Mouse (Mus musculus) E14TG2a.4 (cell line): Measurements from ENCODE around the gene Wdr46.

Experiments
- H3K27me3 ChIP-seq: 2 replicates; pipeline ENCODE4 v1.6.1; 2014; ENCODE audit warnings: low read length, control low read depth; ENCODE audit not compliant: insufficient read depth
- H3K36me3 ChIP-seq: 2 replicates; pipeline ENCODE4 v1.6.1; 2014; ENCODE audit warnings: low read length, control low read depth; ENCODE audit not compliant: insufficient read depth
- H3K4me1 ChIP-seq: replicated peaks from 2 replicates; pipeline ENCODE4 v1.6.1; 2014; ENCODE audit warnings: low read depth, low read length, control low read depth
- H3K4me3 ChIP-seq: replicated peaks from 2 replicates; pipeline ENCODE4 v1.5.1; 2014; ENCODE audit warnings: mild to moderate bottlenecking, low read length
- H3K9me3 ChIP-seq: 2 replicates; pipeline ENCODE4 v1.6.1; 2014; ENCODE audit warnings: low read length, control low read depth
- CTCF ChIP-seq: conservative IDR thresholded peaks from 2 replicates; pipeline ENCODE4 v1.5.1; 2014; ENCODE audit warnings: low read length
- NANOG ChIP-seq: IDR thresholded peaks from 2 replicates; pipeline ENCODE4 v1.6.1; 2014; ENCODE audit warnings: borderline replicate concordance, low read length, mixed read lengths
- POU5F1 ChIP-seq: IDR thresholded peaks from 2 replicates; pipeline ENCODE4 v1.6.1; 2014; ENCODE audit warnings: low read length, borderline replicate concordance

The Wdr46 gene

GRCm38 (mm10) chr17:33930280-33931158 lies 9.9 kb upstream of the Wdr46 start:
- peaks cover 69% of the 10 kb centered on the region for H3K36me3 ChIP-seq
- TF ChIP-seq NANOG (no peak), POU5F1 (no peak), CTCF (no peak)
- H3K4me3 ChIP-seq, result peak overlapping the region; percentile 97
- peaks cover 71% of the 10 kb centered on the region for H3K4me1 ChIP-seq
- no peaks in the 10 kb centered on the region for H3K27me3 ChIP-seq
- no peaks in the 10 kb centered on the region for H3K9me3 ChIP-seq

- Histone ChIP-seq H3K4me1 (peaks cover 71% of the 10 kb centered on the region), H3K9me3 (no peaks in the 10 kb centered on the region), H3K4me3 (peak overlapping the region; percentile 97), H3K27me3 (no peaks in the 10 kb centered on the region), H3K36me3 (peaks cover 68% of the 10 kb centered on the region)
- no peak for TF ChIP-seq POU5F1
- no peak for TF ChIP-seq CTCF
- no peak for TF ChIP-seq NANOG
Measured at GRCm38 (mm10) chr17:33931159-33931866, 9.1 kb upstream of the Wdr46 start.

GRCm38 (mm10) chr17:33931947-33932346 lies 8.5 kb upstream of the Wdr46 start:
- Histone ChIP-seq H3K36me3 (peaks cover 66% of the 10 kb centered on the region), H3K4me1 (peaks cover 72% of the 10 kb centered on the region), H3K4me3 (peak overlapping the region; percentile 97; the same call in 1 of the 2 replicates), H3K9me3 (no peaks in the 10 kb centered on the region), H3K27me3 (no peaks in the 10 kb centered on the region)
- TF ChIP-seq NANOG (no peak), CTCF (no peak), POU5F1 (no peak)

- H3K27me3 ChIP-seq, result no peaks in the 10 kb centered on the region
Measured at GRCm38 (mm10) chr17:33932448-33932847, 8.0 kb upstream of the Wdr46 start.

GRCm38 (mm10) chr17:33932970-33933369 lies 7.5 kb upstream of the Wdr46 start:
- Histone ChIP-seq H3K9me3 (no peaks in the 10 kb centered on the region), H3K4me3 (peak overlapping the region; percentile 97), H3K36me3 (peaks cover 65% of the 10 kb centered on the region), H3K27me3 (no peaks in the 10 kb centered on the region), H3K4me1 (peaks cover 77% of the 10 kb centered on the region)
- no peak for TF ChIP-seq NANOG
- no peak for TF ChIP-seq CTCF

More at GRCm38 (mm10) chr17:33932448-33932847, 8.0 kb upstream of the Wdr46 start:
- no peaks in the 10 kb centered on the region for H3K9me3 ChIP-seq
- H3K4me3 ChIP-seq, result peak overlapping the region; percentile 97
- TF ChIP-seq NANOG, result no peak
- TF ChIP-seq POU5F1, result no peak
- TF ChIP-seq CTCF, result no peak
- peaks cover 66% of the 10 kb centered on the region for H3K36me3 ChIP-seq
- H3K4me1 ChIP-seq, result peaks cover 77% of the 10 kb centered on the region

- H3K4me1 ChIP-seq, result peaks cover 84% of the 10 kb centered on the region
- H3K27me3 ChIP-seq, result no peaks in the 10 kb centered on the region
- peaks cover 72% of the 10 kb centered on the region for H3K36me3 ChIP-seq
- H3K4me3 ChIP-seq, result peak overlapping the region; percentile 56
- TF ChIP-seq CTCF, result no peak
- TF ChIP-seq NANOG, result no peak
- TF ChIP-seq POU5F1, result no peak
- H3K9me3 ChIP-seq, result no peaks in the 10 kb centered on the region
Measured at GRCm38 (mm10) chr17:33935422-33936055, 4.9 kb upstream of the Wdr46 start.

- Histone ChIP-seq H3K36me3 (peaks cover 78% of the 10 kb centered on the region), H3K9me3 (no peaks in the 10 kb centered on the region), H3K4me3 (0 out of 2 replicates have a peak overlapping the region, but pooled peaks have one; percentile 1), H3K4me1 (peaks cover 81% of the 10 kb centered on the region), H3K27me3 (no peaks in the 10 kb centered on the region)
- TF ChIP-seq POU5F1, result no peak
- TF ChIP-seq CTCF, result no peak
- no peak for TF ChIP-seq NANOG
Measured at GRCm38 (mm10) chr17:33936993-33937392, 3.5 kb upstream of the Wdr46 start.

GRCm38 (mm10) chr17:33938783-33939182 lies 1.7 kb upstream of the Wdr46 start:
- TF ChIP-seq CTCF (no peak), POU5F1 (no peak), NANOG (no peak)
- Histone ChIP-seq H3K4me1 (peaks cover 77% of the 10 kb centered on the region), H3K27me3 (no peaks in the 10 kb centered on the region), H3K4me3 (peak overlapping the region; percentile 99), H3K9me3 (no peaks in the 10 kb centered on the region), H3K36me3 (peaks cover 78% of the 10 kb centered on the region)
